Mouse (Mus musculus): ENCODE measurements around the gene Tbc1d24. TPM values are rescaled to one million over a fixed set of nuclear protein-coding genes. Genes with fewer than 3 reads are reported as not detected.

Tbc1d24 gene
- polyA plus RNA-seq, 1 experiment from 2014 or later: 11.1 TPM

- peaks cover 56% of the 10 kb centered on the region for H3K4me1 ChIP-seq
- H3K4me3 ChIP-seq: peak within 1 kb of the TSS; percentile 95
- peak; percentile 86 for ATAC-seq
- WGBS (ENCODE audit: insufficient replicate concordance): under 1% methylated on average over 58 of the region's 58 CpGs
- peaks cover 33% of the 10 kb centered on the region for H3K36me3 ChIP-seq
- no peaks in the 10 kb centered on the region for H3K9me3 ChIP-seq (replicated peaks)
- peak within 1 kb of the TSS; percentile 88 for H3K4me2 ChIP-seq
- H3K27ac ChIP-seq: peak within 1 kb of the TSS; percentile 89
- no peaks in the 10 kb centered on the region for H3K27me3 ChIP-seq (replicated peaks)
- peak within 1 kb of the TSS; percentile 95 for H3K9ac ChIP-seq
Measured at GRCm38 (mm10) chr17:24169317-24170065, 35.9 kb downstream of the Tbc1d24 start, which contains the start of gene Atp6v0c. Gene Atp6v0c (minus strand): TSS chr17:24169702.

- peak; percentile 53 for ATAC-seq
- no peaks in the 10 kb centered on the region for H3K27me3 ChIP-seq (replicated peaks)
- H3K4me2 ChIP-seq: peak overlapping the region; percentile 88
- peak overlapping the region; percentile 95 for H3K9ac ChIP-seq
- WGBS (ENCODE audit: insufficient replicate concordance): 1% methylated on average over 41 of the region's 41 CpGs
- peak overlapping the region; percentile 95 for H3K4me3 ChIP-seq
- peaks cover 54% of the 10 kb centered on the region for H3K4me1 ChIP-seq
- no peaks in the 10 kb centered on the region for H3K9me3 ChIP-seq (replicated peaks)
- peak overlapping the region; percentile 89 for H3K27ac ChIP-seq
- peaks cover 34% of the 10 kb centered on the region for H3K36me3 ChIP-seq
Measured at GRCm38 (mm10) chr17:24168590-24169277, 36.6 kb downstream of the Tbc1d24 start.

GRCm38 (mm10) chr17:24167891-24168505 lies 37.4 kb downstream of the Tbc1d24 start:
- Histone ChIP-seq H3K27ac (peak overlapping the region; percentile 89), H3K36me3 (peaks cover 34% of the 10 kb centered on the region), H3K27me3 (replicated peaks) (no peaks in the 10 kb centered on the region), H3K9ac (peak overlapping the region; percentile 95), H3K4me3 (peak overlapping the region; percentile 95), H3K4me1 (peaks cover 56% of the 10 kb centered on the region), H3K9me3 (replicated peaks) (no peaks in the 10 kb centered on the region), H3K4me2 (peak overlapping the region; percentile 88)
- 40% methylated on average over 7 of the region's 7 CpGs for WGBS (ENCODE audit: insufficient replicate concordance)
- ATAC-seq: no peak

GRCm38 (mm10) chr17:24167120-24167519 lies 38.2 kb downstream of the Tbc1d24 start:
- Histone ChIP-seq H3K36me3 (peaks cover 34% of the 10 kb centered on the region), H3K9ac (peak overlapping the region; percentile 6; the same call in 1 of the 2 replicates), H3K9me3 (replicated peaks) (no peaks in the 10 kb centered on the region), H3K27ac (peak overlapping the region; percentile 89), H3K27me3 (replicated peaks) (no peaks in the 10 kb centered on the region), H3K4me3 (0 out of 2 replicates have a peak overlapping the region, but pooled peaks have one; percentile 95), H3K4me2 (peak overlapping the region; percentile 88), H3K4me1 (peaks cover 65% of the 10 kb centered on the region)
- WGBS (ENCODE audit: insufficient replicate concordance): 67% methylated on average over 6 of the region's 6 CpGs
- no peak for ATAC-seq

- ATAC-seq: no peak
- Histone ChIP-seq H3K36me3 (peaks cover 34% of the 10 kb centered on the region), H3K4me1 (peaks cover 57% of the 10 kb centered on the region), H3K9me3 (replicated peaks) (no peaks in the 10 kb centered on the region), H3K4me3 (no peak overlapping the region), H3K4me2 (no peak overlapping the region), H3K27me3 (replicated peaks) (no peaks in the 10 kb centered on the region), H3K27ac (peak overlapping the region; percentile 68), H3K9ac (no peak overlapping the region)
- WGBS (ENCODE audit: insufficient replicate concordance): 69% methylated on average over 11 of the region's 11 CpGs
Measured at GRCm38 (mm10) chr17:24164566-24165259, 40.6 kb downstream of the Tbc1d24 start.

GRCm38 (mm10) chr17:24163176-24163962 lies 42.0 kb downstream of the Tbc1d24 start, which contains the start of gene Amdhd2:
Gene Amdhd2 (minus strand): TSS chr17:24163766.
- WGBS (ENCODE audit: insufficient replicate concordance): under 1% methylated on average over 47 of the region's 47 CpGs

GRCm38 (mm10) chr17:24162584-24163175 lies 42.7 kb downstream of the Tbc1d24 start:
- H3K27ac ChIP-seq: peak overlapping the region; percentile 97
- peak overlapping the region; percentile 71 for H3K4me3 ChIP-seq
- ATAC-seq: no peak
- peaks cover 57% of the 10 kb centered on the region for H3K4me1 ChIP-seq
- no peaks in the 10 kb centered on the region for H3K27me3 ChIP-seq (replicated peaks)
- peak overlapping the region; percentile 99 for H3K4me2 ChIP-seq
- no peaks in the 10 kb centered on the region for H3K9me3 ChIP-seq (replicated peaks)
- 3% methylated on average over 17 of the region's 17 CpGs for WGBS (ENCODE audit: insufficient replicate concordance)
- peak overlapping the region; percentile 85 for H3K9ac ChIP-seq
- H3K36me3 ChIP-seq: peaks cover 37% of the 10 kb centered on the region

More at GRCm38 (mm10) chr17:24163176-24163962, 42.0 kb downstream of the Tbc1d24 start, which contains the start of gene Amdhd2:
- peak within 1 kb of the TSS; percentile 97 for H3K27ac ChIP-seq
- peak within 1 kb of the TSS; percentile 99 for H3K4me2 ChIP-seq
- H3K9me3 ChIP-seq (replicated peaks): no peaks in the 10 kb centered on the region
- H3K4me3 ChIP-seq: peak within 1 kb of the TSS; percentile 71
- H3K27me3 ChIP-seq (replicated peaks): no peaks in the 10 kb centered on the region
- peaks cover 34% of the 10 kb centered on the region for H3K36me3 ChIP-seq
- peak; percentile 86 for ATAC-seq
- H3K9ac ChIP-seq: peak within 1 kb of the TSS; percentile 85
- peaks cover 64% of the 10 kb centered on the region for H3K4me1 ChIP-seq

GRCm38 (mm10) chr17:24161466-24161865 lies 43.9 kb downstream of the Tbc1d24 start:
- Histone ChIP-seq H3K36me3 (peaks cover 28% of the 10 kb centered on the region), H3K4me1 (peaks cover 45% of the 10 kb centered on the region), H3K4me2 (0 out of 2 replicates have a peak overlapping the region, but pooled peaks have one; percentile 99), H3K27me3 (replicated peaks) (no peaks in the 10 kb centered on the region), H3K27ac (no peak overlapping the region), H3K4me3 (no peak overlapping the region), H3K9ac (no peak overlapping the region), H3K9me3 (replicated peaks) (no peaks in the 10 kb centered on the region)
- ATAC-seq: no peak
- 74% methylated on average over 5 of the region's 5 CpGs for WGBS (ENCODE audit: insufficient replicate concordance)

GRCm38 (mm10) chr17:24157526-24157925 lies 47.8 kb downstream of the Tbc1d24 start:
- 86% methylated on average over 4 of the region's 4 CpGs for WGBS (ENCODE audit: insufficient replicate concordance)
- no peaks in the 10 kb centered on the region for H3K27me3 ChIP-seq (replicated peaks)
- peaks cover 32% of the 10 kb centered on the region for H3K4me1 ChIP-seq
- H3K36me3 ChIP-seq: peaks cover 20% of the 10 kb centered on the region
- no peak for ATAC-seq
- H3K27ac ChIP-seq: no peak overlapping the region
- H3K9ac ChIP-seq: no peak overlapping the region
- no peak overlapping the region for H3K4me2 ChIP-seq
- no peak overlapping the region for H3K4me3 ChIP-seq
- H3K9me3 ChIP-seq (replicated peaks): no peaks in the 10 kb centered on the region

GRCm38 (mm10) chr17:24157121-24157520 lies 48.2 kb downstream of the Tbc1d24 start:
- H3K4me1 ChIP-seq: peaks cover 32% of the 10 kb centered on the region
- WGBS (ENCODE audit: insufficient replicate concordance): 90% methylated on average over 6 of the region's 6 CpGs
- ATAC-seq: no peak

More at GRCm38 (mm10) chr17:24157121-24157520, 48.2 kb downstream of the Tbc1d24 start:
- H3K4me2 ChIP-seq: no peak overlapping the region
- no peaks in the 10 kb centered on the region for H3K27me3 ChIP-seq (replicated peaks)
- H3K36me3 ChIP-seq: peaks cover 20% of the 10 kb centered on the region
- no peak overlapping the region for H3K4me3 ChIP-seq
- H3K9ac ChIP-seq: no peak overlapping the region
- no peak overlapping the region for H3K27ac ChIP-seq
- H3K9me3 ChIP-seq (replicated peaks): no peaks in the 10 kb centered on the region

Measured in liver, embryonic 12.5 days (tissue).